Mouse (Mus musculus) adrenal gland, postnatal 25 days (tissue): Measurements from ENCODE around the gene Olfr464. TPM values are rescaled to one million over a fixed set of nuclear protein-coding genes. Genes with fewer than 3 reads are reported as not detected.

ENCODE experiments used
- DNase-seq: peaks from one replicate; pipeline ENCODE4 v3.0.0; 2021; ENCODE audit warnings: mixed read lengths
- long read RNA-seq: library from polyadenylated mRNA; stranded (forward); transcript quantifications from one replicate; pipeline ENCODE4 v2.0.0, GENCODE M21; 2021
- total RNA-seq: library from RNA; stranded (reverse); gene quantifications from 2 replicates; pipeline ENCODE4 v1.2.3, GENCODE M21; 2021

Olfr464 gene
- total RNA-seq, result not detected in 2 replicates
- long read RNA-seq, result 0 reads

DNA sequence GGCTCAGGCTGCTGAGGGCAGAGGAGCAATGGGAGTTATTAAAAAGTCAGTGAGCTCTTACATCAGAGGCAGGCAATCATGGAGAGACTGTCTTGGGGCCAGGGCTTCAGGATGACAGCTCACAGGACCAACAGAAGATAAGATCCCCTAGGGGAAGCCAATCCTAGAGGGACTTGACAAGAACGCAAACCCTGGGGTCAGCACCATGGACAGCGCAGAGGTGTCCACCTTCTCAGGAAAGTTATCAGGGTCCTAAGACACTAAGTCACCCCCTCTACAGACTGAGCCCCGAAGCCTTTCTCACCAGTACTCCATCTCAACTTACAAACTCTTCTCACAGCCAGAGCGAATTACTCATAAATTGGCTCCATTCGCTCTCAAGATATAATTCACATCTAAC is at the start of gene Olfr464:
TSS of gene Olfr464 (minus strand) at position 2 of the 400 bp plus-strand sequence.
- DNase-seq, result peak; percentile 33

DNA sequence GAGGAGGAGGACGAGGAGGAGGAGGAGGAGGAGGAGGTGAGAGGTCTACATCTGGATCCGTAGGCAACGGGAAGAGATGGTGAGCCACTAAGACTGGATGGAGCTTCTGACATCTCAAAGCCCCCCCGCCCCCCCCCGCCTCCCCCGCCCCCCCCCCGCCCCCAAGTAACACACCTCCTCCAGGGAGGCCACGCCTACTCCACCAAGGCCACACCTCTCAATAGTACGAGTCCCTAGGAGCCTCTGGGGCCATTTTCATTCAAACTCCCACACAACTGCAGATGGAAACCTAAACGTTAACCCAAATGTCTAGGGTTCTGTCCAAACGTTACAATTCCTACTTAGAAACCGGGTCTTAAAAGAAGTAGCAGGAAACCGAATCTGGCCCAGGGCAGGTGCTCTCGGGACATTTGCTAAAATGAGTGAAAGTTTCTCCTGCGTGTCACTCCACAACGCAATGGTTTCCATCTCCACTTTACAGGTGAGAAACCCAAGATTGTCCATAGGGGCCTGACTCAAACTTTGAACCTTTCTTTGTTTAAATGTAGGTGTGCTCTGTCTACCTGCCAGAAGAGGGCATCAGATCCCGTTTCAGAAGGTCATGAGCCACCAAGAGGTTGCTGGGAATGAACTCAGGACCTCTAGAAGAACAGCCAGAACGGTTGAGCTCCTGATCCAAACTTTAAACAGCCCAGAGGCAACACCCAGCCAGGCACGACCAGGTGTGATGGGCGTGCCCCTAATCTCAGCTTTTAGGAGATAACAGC is 47.8 kb upstream of the Olfr464 start:
- no peak for DNase-seq

DNA sequence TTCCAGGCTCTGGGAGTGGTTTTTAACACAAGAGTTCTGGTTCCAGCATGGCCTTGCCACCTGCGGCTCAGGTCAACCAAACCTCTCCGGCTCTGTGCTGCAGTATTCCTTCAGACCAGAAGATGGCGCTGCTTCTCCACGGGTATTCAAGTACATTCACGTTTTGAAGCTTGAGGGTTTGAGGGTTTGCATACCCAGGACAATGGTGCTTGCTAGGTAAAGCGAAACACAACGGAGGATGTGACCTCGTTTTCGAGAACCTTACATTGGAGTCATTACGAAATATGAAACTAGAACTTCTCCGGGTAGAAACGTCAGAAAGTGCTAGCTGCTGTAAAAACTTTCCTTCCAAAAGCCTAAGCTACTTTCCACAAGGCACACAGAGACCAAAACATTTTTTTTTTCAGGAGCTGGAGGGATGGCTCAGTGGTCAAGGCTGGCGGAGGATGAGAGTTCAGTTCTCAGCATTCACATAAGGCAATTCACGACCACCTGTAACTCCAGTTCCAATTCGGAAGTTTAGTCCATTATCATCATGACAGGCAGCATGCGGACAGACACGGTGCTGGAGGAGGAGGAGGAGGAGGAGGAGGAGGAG is 47.0 kb upstream of the Olfr464 start:
- peak; percentile 80 for DNase-seq

DNA sequence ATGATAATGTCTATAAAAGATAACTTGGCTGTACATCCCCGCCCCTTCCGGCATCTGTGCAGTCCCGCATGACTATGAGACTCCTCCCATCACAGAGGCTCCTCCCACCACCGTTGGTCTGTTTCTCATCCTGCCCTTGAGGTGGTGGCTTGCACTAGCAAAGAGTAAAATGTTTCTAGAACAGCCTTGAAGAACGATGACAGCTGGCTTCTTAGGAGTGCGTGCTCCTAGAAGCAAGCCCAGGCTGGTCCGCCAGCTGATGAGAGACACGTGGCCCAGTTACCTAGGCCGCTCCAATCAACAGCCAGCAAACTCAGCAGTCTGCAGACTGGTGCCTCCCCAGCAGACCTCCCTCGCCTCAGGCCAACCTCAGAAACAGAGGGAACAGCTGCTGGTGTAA is 45.4 kb upstream of the Olfr464 start:
- no peak for DNase-seq

DNA sequence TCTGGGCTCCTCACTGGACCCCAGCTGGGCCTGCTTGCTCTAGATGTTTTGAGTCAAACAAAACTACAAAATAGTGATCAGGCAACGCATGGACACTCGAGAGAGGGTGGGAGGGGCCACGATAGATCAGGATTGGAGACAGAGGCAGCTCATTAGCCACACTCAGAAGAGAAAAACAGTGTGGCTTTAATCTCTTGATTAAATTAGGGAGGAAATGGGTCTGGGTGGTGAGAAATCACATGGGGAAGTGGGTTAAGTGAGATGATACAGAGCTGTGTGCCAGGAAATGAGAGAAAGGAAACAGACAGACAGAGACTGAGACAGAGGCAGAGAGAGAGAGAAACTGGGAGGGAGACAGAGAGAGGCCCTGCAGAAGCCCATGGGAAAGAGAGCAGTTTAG is 44.5 kb upstream of the Olfr464 start:
- DNase-seq, result no peak

DNA sequence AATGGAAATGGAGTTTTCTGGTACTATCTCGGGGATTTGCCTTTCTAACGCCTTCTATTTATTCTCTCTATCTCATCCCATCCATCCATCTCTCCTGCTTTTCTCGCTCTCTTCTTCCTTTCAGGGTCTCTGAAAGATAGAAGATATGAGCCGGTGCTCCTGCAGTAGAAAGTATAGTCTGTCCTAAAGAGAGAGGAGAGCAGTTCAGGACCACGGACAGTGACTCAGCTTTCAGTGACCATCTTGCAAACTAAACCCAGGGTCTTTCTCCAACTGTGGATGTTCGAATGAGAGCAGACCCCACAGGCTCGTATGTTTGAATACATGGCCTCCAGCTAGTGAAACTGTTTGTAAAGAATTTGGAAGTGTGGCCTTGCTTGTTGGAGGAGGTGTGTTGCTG is 36.3 kb upstream of the Olfr464 start:
- no peak for DNase-seq

DNA sequence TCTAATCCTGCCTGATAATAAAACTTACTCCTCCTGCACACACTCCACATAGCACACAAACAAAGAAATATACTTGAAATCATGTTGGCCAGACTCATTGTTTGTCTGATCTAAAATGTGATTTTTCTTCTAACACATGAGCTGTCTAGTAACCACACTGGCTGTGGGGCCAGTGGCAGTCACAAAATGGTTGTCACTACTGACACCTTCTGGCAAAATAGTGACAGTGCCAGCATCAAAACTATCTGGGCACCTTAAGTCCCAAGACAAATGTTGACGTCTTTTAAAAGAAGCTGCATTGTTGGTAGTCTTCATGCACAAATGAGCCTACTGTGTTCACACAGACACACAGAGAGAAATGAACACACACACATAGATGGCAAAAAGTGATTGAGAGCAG is 34.4 kb upstream of the Olfr464 start:
- no peak for DNase-seq

DNA sequence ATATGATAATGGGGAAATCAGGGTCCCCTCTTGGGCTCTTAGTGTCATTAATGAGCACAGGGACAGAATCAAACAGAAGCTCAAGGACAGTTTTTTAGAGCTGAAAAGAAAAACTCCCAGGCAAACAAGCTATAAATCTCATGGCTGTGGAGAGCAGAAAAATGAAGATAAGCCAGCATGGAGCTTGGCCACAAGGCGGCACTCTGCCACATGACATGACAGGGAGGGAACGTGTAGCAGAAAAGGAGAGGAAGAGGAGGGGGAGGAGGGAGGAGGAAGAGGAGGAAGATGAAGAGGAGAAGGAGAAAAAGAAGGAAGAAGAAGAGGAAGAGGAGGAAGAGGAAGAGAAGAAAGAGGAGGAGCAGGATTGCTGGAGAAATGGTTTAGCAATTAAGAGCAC is 29.2 kb upstream of the Olfr464 start:
- DNase-seq, result peak; percentile 38

DNA sequence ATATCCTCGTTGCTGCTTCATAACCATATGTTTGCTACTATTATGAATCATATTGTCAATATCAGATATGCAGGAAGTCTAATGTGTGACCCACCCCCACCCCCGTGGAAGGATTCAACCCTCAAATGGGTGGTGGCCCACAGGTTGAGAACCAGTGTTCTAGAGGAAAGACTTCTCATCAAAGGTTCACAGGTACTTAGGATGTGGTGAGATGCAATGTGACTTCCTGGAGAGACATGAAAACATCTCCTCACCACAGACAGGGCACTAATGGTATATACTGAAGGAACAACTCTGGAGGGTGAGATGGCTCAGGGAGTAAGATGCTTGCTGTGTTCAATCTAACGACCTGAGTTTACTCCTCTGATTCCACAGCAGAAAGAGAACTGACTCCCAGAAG is 14.7 kb upstream of the Olfr464 start:
- no peak for DNase-seq

DNA sequence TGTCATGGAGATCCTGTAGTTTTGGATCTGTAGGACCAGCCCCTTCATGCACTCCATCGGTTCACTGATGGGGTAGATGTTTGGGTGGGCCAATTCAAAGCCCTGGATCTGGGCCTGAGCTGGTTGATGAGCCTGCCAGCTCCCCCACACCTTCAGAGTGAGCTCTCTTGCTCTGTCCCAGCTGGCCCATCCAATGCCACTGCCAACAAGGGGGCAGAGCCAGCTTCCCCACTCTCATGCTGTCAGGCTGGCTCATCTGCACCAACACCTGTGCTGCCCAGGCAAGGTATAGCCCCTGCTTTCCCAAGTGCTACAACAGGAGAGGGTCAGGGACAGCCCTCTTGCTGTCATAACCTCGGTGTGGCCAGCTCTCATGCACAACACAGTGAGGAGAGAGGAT is 13.0 kb upstream of the Olfr464 start:
- no peak for DNase-seq

DNA sequence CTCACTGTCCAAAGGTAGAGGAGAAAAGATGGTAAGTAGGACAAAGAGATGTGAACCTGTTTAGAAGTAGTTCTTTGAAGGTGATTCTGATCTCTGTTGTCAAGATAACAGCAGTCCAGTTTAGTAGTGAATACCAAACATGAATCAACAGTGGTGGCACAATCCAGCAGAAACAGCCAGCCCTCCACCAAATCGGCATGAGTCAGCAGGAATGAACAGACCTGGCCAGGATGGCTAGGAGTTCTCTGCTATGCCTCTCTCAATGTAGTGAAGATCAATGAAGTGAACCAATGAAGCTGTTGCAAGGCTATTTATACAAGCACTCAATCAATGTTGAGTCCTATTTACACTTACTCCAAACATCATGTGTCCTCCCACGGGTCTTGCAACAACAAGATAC is 9.6 kb upstream of the Olfr464 start:
- no peak for DNase-seq

DNA sequence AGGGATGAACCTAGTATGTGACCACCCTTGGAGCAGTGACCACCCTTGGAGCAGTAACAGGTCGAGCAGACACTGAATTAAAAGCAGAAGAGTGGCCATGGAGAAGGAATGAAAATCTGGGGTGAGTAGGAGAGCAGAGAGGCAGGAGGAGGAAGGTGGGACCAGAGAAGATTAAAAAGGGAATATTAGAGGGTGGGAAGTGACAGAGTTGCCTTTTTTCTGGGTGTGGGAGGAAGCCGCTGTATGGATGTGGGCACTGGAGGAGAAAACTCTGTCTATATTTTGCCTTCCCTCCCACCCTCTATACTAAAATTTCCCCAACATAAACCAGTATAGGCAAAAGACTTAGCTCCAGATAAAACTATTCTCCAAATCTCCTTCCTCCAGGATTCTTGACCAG is 466 bp downstream of the Olfr464 start:
- DNase-seq, result no peak

DNA sequence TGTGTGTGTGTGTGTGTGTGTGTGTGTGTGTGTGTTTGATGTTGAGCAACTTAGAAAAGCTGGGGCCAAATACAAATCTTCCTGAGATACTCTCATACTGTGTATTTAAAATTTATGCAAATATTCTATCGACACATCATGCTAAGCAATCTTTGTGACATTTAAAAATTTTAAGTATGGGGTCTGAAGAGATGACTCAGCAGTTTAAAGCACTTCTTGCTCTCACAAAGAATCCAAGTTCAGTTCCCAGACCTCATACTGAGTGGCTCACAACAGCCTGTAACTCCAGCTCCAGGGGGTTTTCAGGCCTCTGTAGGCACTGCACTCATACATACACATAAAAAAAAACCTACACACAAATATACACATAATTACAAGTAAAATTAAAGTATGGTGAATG is 4.8 kb downstream of the Olfr464 start:
- DNase-seq, result no peak

DNA sequence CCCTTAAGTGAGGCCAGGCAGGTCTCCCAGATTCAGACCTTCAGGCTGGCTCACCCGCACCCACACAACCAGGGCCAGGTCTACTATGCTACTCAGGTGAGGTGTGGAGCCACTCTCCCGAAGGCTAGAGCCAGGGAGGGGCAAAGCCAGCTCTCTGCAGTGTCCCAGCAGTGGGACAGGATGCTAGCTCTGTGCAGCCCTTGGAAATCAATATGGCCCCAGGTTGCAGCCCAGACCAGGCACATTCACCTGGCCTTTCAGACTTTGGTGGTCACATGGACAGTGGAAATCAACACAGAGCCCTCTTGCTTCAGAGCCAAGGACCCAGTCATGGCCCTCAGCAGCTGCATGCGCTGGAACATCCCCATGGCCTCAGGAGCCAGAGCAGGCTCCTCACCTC is 16.4 kb downstream of the Olfr464 start:
- DNase-seq, result no peak

DNA sequence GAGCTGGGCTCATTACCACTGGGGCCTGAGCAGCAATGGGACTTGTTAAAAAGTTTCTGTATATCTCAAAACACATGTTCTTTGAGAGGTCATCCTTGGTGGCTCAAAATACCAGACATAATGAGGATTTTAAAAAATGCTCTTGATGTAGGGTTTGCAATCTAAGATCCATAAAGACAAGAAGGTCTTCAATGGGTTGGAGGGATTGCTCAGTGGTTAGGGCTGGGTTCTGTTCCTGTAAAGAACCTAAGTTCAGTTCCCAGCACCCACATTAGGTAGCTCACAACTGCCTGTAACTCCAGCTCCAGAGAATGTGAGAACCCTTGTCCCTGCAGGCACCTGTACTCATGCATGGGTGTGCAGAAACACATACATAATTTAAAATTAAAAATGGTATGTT is 23.5 kb downstream of the Olfr464 start, which contains the start of gene Olfr463:
TSS of gene Olfr463 (minus strand) at position 101 of the 400 bp plus-strand sequence.
- DNase-seq, result no peak

DNA sequence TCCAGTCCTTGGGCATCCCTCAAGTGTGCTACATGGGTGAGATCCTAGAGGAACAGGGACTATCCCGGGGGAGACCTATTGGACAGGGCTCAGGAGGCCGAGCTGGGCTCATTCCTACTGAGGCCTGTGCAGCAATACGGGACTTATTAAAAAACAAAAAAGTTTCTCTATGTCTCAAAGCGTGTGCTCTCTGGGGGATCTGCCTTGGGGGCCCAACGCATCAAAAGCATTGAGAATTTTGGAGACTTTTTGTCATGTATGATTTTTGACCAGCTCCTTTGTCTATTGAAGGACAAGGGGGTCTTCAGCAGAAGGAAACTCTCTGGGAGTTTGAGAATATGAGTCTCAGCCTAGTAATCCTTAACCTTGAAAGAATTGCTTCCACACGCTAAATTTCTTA is 28.6 kb downstream of the Olfr464 start, which contains the start of gene Olfr462:
TSS of gene Olfr462 (minus strand) at position 101 of the 400 bp plus-strand sequence.
- DNase-seq, result no peak

DNA sequence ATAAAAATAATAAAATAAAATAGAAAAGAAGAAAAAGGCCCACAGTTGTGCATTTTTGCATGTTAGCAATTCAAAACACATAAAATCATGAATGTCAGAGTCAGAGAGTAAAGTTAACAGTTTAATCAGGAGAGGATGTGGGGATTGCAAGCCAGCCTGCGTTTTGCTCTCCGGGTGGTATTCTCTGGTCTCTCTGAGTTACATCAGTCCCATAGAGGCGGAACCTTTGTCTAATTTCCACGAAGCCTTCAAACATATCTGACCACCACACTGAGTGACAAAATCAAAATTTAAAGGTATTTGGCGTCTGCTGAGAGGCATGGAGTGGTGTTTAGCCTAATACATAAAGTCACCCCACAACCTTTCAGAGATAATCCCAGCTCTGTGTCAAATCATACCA is 35.9 kb downstream of the Olfr464 start:
- DNase-seq, result no peak

DNA sequence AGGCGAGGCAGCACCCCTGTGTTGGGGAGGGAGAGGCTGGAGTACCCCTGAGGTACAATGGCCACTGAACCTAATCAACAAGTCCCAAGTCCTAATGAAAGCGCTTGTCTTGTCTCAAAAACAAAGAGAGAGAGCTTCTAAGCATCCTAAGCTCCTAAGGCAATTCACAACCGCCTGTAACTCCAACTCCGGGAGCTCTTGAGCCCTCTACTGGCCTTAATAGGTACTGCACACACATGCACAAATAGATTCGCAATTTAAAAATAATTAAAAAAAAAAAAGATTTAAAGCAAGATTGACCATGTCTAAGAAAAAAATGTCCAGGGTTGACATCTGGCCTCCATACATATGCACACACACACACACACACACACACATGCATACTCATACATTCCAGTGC is 37.3 kb downstream of the Olfr464 start:
- no peak for DNase-seq

DNA sequence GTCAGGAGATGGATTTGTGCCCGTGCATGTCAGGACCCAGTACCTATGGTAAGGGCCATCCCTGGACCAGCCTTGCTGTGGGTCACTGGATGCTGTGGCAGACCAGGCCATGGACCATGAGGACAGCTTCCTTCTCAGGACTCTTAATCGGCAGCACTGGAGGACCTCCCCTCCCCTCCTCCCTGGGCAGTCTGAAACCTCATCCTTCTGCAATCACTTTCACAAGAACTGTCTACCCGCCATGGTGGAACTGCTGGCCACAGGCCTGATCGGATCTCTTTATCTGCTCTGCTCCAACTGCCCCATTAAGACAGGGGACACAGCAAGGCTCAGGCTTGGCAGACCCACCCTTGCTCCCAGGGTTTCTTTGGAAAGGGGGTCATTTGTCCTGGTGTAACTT is 39.1 kb downstream of the Olfr464 start:
- DNase-seq, result no peak

DNA sequence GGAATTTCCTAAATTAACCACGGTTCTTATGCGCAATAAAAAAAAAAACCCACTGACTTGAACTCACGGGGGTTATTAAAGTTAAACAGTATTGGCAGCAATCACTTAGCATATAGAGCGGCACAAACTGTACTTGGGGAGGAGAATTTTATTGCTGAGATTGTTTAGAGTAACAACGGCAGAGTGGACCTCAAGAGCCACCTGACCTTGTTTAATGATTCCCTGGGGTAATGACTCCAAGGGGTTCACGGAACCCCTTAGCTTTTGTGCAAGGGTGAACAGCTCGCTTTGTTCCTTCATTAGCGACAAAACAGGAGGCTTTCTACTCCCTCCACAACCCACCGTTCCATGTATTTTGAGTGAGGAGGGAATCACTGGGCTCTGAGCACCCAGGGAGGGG is 40.9 kb downstream of the Olfr464 start:
- DNase-seq, result no peak

DNA sequence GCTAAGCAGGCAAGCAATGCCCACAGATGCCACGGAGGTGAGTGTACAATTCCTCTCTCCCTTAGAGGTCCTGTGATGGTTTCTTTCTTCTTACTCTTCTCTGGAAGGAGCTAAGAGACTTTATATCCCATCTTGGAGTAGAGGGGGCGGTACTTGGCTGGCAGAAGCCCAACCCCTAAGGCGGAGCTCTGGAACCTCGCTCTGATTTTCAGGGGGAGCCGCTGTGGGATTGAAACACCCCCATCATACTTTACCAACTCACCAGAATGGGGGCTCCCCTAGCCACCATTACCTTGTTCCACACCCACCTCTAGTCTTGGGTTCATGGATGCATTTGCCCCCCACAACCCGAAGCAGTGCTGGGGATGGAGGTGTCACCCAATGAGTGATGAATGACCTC is 45.3 kb downstream of the Olfr464 start, which contains the start of gene Epx:
TSS of gene Epx (minus strand) at position 101 of the 400 bp plus-strand sequence.
- DNase-seq, result no peak

DNA sequence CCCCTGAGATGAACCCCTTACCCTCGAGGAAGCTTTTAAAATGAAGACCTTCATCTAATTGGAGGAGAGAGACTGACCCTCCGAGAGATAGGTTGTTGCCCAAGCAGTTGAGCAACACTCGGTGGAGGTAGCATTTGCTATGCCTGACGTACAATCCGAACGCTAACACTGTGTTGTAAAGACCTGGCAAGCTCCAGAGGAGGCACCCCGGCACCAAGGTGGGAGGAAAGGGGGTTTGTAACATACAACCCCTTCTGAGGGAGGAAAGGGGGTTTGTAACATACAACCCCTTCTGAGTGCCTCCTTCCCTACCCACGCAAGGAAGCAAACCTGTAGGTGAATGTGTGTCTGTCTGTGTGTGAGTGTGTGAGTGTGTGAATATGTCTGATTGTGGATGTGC is 49.0 kb downstream of the Olfr464 start:
- no peak for DNase-seq

DNA sequence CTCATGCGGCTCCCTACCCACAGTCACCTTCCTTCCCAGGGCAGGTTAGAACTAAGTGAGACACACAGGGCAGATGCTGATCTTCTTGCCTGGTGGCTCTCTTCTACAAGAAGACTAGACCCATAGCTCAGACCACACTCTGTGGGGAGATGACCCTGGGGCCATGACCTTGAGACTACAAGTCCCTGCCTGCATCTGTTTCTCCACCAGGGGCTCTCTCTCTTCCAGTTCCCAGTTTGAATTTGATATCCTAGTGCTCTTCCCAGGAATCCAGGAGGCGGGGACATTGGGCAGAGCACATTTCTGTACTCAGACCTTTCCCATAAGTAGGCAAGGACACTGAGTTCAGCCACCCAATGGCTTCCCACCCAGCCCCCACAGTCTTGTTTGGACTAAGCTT is 50.7 kb downstream of the Olfr464 start:
- no peak for DNase-seq

DNA sequence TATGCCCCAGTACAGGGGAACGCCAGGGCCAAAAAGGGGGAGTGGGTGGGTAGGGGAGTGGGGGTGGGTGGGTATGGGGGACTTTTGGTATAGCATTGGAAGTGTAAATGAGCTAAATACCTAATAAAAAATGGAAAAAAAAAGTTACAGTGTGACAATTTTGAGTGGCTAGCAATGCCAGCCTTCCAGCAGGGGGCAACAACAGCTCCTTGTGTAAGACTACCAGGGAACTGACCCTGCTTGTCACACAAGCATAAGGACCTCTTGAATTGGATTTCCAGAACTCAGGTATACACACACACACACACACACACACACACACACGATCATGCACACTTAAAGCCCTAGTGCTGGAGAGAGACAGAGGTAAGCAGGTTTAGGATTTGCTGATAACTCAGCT is 53.9 kb downstream of the Olfr464 start:
- DNase-seq, result peak; percentile 32
